Mouse (Mus musculus) myocyte (in vitro differentiated cells): Measurements from ENCODE around the gene Bbs2. TPM values are rescaled to one million over a fixed set of nuclear protein-coding genes. Genes with fewer than 3 reads are reported as not detected.
A peak's percentile ranks its signal among the peaks of the same experiment; 100 is the strongest.

Experiments used
- H3K27me3 ChIP-seq: one replicate; pipeline ENCODE4 v1.6.1; 2011; ENCODE audit not compliant: control insufficient read depth, insufficient read depth, insufficient read length
- H3K36me3 ChIP-seq: one replicate; pipeline ENCODE4 v1.6.1; 2011; ENCODE audit not compliant: control insufficient read depth, insufficient read depth
- H3K4me2 ChIP-seq: one replicate; pipeline ENCODE4 v1.6.1; 2011; ENCODE audit warnings: low read depth, control low read depth
- H3K4me3 ChIP-seq: one replicate; pipeline ENCODE4 v1.5.1; 2011; ENCODE audit warnings: mild to moderate bottlenecking, control low read depth, moderate library complexity
- H3K79me2 ChIP-seq: one replicate; pipeline ENCODE4 v1.6.1; 2011; ENCODE audit not compliant: control insufficient read depth, insufficient read depth
- H3ac ChIP-seq: one replicate; pipeline ENCODE4 v1.6.1; 2011; ENCODE audit not compliant: control insufficient read depth, insufficient read length
- CEBPB ChIP-seq: IDR thresholded peaks from 2 replicates; pipeline ENCODE4 v1.6.1; 2011; ENCODE audit warnings: mild to moderate bottlenecking, moderate library complexity; ENCODE audit not compliant: poor library complexity, insufficient read depth, severe bottlenecking
- E2F4 ChIP-seq: IDR thresholded peaks from one replicate; pipeline ENCODE4 v1.6.1; 2011; ENCODE audit warnings: mild to moderate bottlenecking, control low read depth, moderate library complexity; ENCODE audit not compliant: insufficient read depth
- MAX ChIP-seq: IDR thresholded peaks from one replicate; pipeline ENCODE4 v1.6.1; 2011; ENCODE audit warnings: low read depth, mild to moderate bottlenecking, control low read depth
- MYOD1 ChIP-seq, 3 experiments: IDR thresholded peaks; one replicate each; pipeline ENCODE4 v1.6.1; 2011; ENCODE audit warnings: control low read depth in 2 of 3, low read depth in 2 of 3, mild to moderate bottlenecking in 2 of 3, moderate library complexity in 1 of 3; ENCODE audit not compliant: insufficient read length in 2 of 3, control insufficient read depth in 1 of 3
- MYOG ChIP-seq, 3 experiments: IDR thresholded peaks; one replicate each; pipeline ENCODE4 v1.6.1; 2011; ENCODE audit warnings: control low read depth in 2 of 3, low read depth in 2 of 3, mild to moderate bottlenecking in 2 of 3; ENCODE audit not compliant: insufficient read length in 2 of 3, control insufficient read depth in 1 of 3, insufficient read depth in 1 of 3
- POLR2A ChIP-seq: IDR thresholded peaks from one replicate; pipeline ENCODE4 v1.6.1; 2011; ENCODE audit warnings: low read depth, mild to moderate bottlenecking, control low read depth, moderate library complexity; ENCODE audit not compliant: insufficient read length
- POLR2AphosphoS2 ChIP-seq: IDR thresholded peaks from one replicate; pipeline ENCODE4 v1.6.1; 2011; ENCODE audit warnings: low read depth, control low read depth; ENCODE audit not compliant: insufficient read length
- REST ChIP-seq: IDR thresholded peaks from one replicate; pipeline ENCODE4 v1.6.1; 2011; ENCODE audit warnings: mild to moderate bottlenecking, control low read depth, moderate library complexity; ENCODE audit not compliant: insufficient read depth, insufficient read length
- SRF ChIP-seq: IDR thresholded peaks from one replicate; pipeline ENCODE4 v1.6.1; 2011; ENCODE audit warnings: low read depth; ENCODE audit not compliant: control insufficient read depth, insufficient read length
- TCF12 ChIP-seq: IDR thresholded peaks from one replicate; pipeline ENCODE4 v1.6.1; 2011; ENCODE audit warnings: mild to moderate bottlenecking, control low read depth; ENCODE audit not compliant: poor library complexity, insufficient read depth, severe bottlenecking
- TCF3 ChIP-seq: IDR thresholded peaks from one replicate; pipeline ENCODE4 v1.6.1; 2011; ENCODE audit warnings: low read depth, control low read depth; ENCODE audit not compliant: insufficient read length
- USF1 ChIP-seq: IDR thresholded peaks from one replicate; pipeline ENCODE4 v1.6.1; 2011; ENCODE audit warnings: low read depth, mild to moderate bottlenecking, control low read depth, moderate library complexity
- polyA plus RNA-seq: library from polyadenylated mRNA; unstranded; fragments of >200 nt; fragmentation: generic; extraction: Trizol; gene quantifications from one replicate; pipeline ENCODE4 v1.2.1, GENCODE M21; 2012; ENCODE audit warnings: missing spikeins

The Bbs2 gene
- polyA plus RNA-seq, 1 experiment, result 11.2 TPM

DNA sequence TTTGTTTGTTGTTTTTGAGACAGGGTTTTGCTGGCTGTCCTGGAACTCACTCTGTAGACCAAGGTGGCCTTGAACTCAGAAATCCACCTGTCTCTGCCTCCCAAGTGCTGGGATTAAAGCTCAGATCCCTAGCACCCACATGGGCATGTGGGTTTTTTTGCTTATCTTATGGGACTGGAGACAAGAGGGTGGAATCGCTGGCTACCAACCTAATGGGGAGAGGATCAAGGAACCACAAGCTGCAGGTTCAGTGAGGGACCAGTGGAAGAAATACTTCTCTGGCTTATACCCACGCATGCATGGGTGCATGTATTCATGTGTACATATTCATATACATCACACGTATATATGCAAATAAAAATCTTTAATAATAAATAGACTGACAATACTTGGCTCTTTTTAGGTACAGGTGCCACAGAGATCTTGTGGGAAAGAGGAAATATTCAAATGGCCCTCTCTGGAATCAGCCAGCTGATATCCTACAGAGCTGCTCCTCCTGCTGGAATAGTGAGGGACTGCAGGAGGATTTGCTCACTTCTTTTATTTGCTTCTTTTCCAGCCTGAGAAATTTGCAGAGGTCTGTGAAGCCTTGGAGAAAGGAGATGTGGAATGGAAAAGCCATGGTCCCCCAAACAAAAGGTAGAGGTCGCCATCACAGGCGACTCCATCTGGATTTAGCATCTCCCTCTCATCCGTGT, 41.4 kb downstream of the Bbs2 start:
- no peaks in the 10 kb centered on the region for H3K27me3 ChIP-seq
- H3K4me2 ChIP-seq, result no peak overlapping the region
- no peaks in the 10 kb centered on the region for H3K79me2 ChIP-seq
- TF ChIP-seq REST (no peak), USF1 (no peak), E2F4 (no peak), SRF (no peak), TCF12 (no peak), CEBPB (no peak), MAX (no peak), POLR2A (no peak), TCF3 (no peak), MYOG (IDR thresholded peaks at IDR 0.05; ENCODE audit: control insufficient read depth in 1 of 3, insufficient read depth in 1 of 3, insufficient read length in 2 of 3, low read depth in 2 of 3) (no peak), MYOD1 (IDR thresholded peaks at IDR 0.05; ENCODE audit: control insufficient read depth in 1 of 3, insufficient read length in 2 of 3, low read depth in 2 of 3) (no peak), POLR2AphosphoS2 (no peak)
- no peak overlapping the region for H3K4me3 ChIP-seq
- H3ac ChIP-seq, result no peak overlapping the region
- H3K36me3 ChIP-seq, result peaks cover 28% of the 10 kb centered on the region

DNA sequence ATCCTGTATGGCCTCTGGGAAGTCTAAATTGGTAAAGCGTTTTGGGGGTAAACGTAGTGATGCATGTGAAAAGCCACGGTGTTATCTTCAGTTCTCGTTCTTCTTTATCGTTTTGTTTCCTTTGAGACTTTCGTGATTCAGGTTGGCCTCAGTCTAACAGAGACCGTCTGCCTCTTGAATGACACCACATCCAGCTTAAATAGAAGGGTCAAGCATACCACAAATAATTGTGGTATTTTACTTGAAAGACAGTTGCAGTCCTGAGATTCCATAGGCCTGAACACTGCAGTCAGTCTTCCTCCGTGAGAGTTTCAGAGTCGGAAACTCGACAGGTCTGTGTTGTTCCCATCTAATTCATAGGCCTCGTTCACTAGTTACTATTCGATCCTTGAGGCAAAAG, 46.0 kb downstream of the Bbs2 start:
- TF ChIP-seq MYOD1 (IDR thresholded peaks at IDR 0.05; ENCODE audit: control insufficient read depth in 1 of 3, insufficient read length in 2 of 3, low read depth in 2 of 3), result no peak
- no peak for TF ChIP-seq TCF3
- TF ChIP-seq E2F4, result no peak
- TF ChIP-seq REST, result no peak
- TF ChIP-seq SRF, result no peak
- no peak for TF ChIP-seq POLR2AphosphoS2
- no peak for TF ChIP-seq POLR2A
- TF ChIP-seq USF1, result no peak
- TF ChIP-seq TCF12, result no peak
- no peak for TF ChIP-seq CEBPB
- TF ChIP-seq MAX, result no peak
- no peaks in the 10 kb centered on the region for H3K27me3 ChIP-seq
- H3K36me3 ChIP-seq, result peaks cover 23% of the 10 kb centered on the region

GRCm38 (mm10) chr8:94047845-94048244, 50.9 kb downstream of the Bbs2 start:
- Histone ChIP-seq H3K79me2 (no peaks in the 10 kb centered on the region), H3K4me2 (no peak overlapping the region), H3K36me3 (peaks cover 16% of the 10 kb centered on the region), H3K27me3 (no peaks in the 10 kb centered on the region), H3K4me3 (no peak overlapping the region), H3ac (no peak overlapping the region)
- TF ChIP-seq USF1, result no peak
- TF ChIP-seq CEBPB, result no peak
- TF ChIP-seq E2F4, result no peak
- no peak for TF ChIP-seq TCF3
- TF ChIP-seq REST, result no peak
- no peak for TF ChIP-seq SRF
- TF ChIP-seq MYOG (IDR thresholded peaks at IDR 0.05; ENCODE audit: control insufficient read depth in 1 of 3, insufficient read depth in 1 of 3, insufficient read length in 2 of 3, low read depth in 2 of 3), result no peak
- TF ChIP-seq POLR2AphosphoS2, result no peak
- TF ChIP-seq TCF12, result no peak
- no peak for TF ChIP-seq POLR2A
- TF ChIP-seq MAX, result no peak
- no peak for TF ChIP-seq MYOD1 (IDR thresholded peaks at IDR 0.05; ENCODE audit: control insufficient read depth in 1 of 3, insufficient read length in 2 of 3, low read depth in 2 of 3)

More for the DNA sequence above, 46.0 kb downstream of the Bbs2 start:
- H3ac ChIP-seq, result no peak overlapping the region
- no peak overlapping the region for H3K4me2 ChIP-seq
- no peaks in the 10 kb centered on the region for H3K79me2 ChIP-seq
- H3K4me3 ChIP-seq, result no peak overlapping the region

GRCm38 (mm10) chr8:94037806-94038205, 60.9 kb downstream of the Bbs2 start:
- Histone ChIP-seq H3K4me2 (peak overlapping the region; percentile 92), H3K27me3 (no peaks in the 10 kb centered on the region), H3ac (peak overlapping the region; percentile 91), H3K4me3 (peak overlapping the region; percentile 74), H3K79me2 (peaks cover 55% of the 10 kb centered on the region), H3K36me3 (peaks cover 11% of the 10 kb centered on the region)
- TF ChIP-seq TCF12, result no peak
- no peak for TF ChIP-seq E2F4
- TF ChIP-seq CEBPB, result no peak
- TF ChIP-seq MYOG (IDR thresholded peaks at IDR 0.05; ENCODE audit: control insufficient read depth in 1 of 3, insufficient read depth in 1 of 3, insufficient read length in 2 of 3, low read depth in 2 of 3), result no peak
- no peak for TF ChIP-seq POLR2A
- no peak for TF ChIP-seq POLR2AphosphoS2
- TF ChIP-seq TCF3, result no peak
- TF ChIP-seq MAX, result no peak
- TF ChIP-seq USF1, result no peak
- TF ChIP-seq MYOD1 (IDR thresholded peaks at IDR 0.05; ENCODE audit: control insufficient read depth in 1 of 3, insufficient read length in 2 of 3, low read depth in 2 of 3), result no peak
- no peak for TF ChIP-seq SRF
- TF ChIP-seq REST, result no peak
